In the genomic region with DNA sequence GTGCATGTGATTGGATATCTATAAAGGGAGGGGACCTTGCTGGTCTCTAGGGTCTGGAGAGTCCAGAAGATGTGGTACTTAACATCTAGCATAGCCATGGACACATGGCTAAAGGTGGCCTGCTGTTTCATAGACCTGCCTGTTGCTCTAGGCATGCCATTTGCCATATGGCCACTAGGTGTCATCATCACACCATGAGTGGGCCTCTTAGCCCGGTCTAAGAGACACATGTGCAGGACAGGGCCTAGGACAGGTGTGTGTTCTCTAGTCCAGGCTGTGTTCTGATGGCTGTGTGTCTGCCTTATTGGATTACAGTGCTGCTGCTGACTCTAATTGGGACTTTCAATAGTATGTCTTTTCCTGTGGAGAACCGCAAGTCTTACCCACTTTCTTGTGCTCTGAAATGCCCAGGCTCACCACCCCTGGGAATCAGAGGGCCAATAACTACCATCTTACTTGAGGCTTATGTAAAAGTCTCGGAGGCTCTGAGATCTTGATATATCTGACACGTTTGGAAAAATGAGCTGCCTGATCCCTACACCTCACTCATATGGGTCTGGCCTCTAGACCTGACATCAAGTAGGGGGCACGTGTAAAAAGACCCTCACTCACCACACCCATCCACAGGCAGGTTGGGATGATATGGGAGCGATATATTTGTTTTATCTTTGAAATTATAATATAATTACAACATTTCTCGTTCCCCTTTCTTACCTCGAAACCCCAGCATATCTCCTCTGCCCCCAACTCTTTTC, we compare ENCODE assay signal across 8 mouse cellular contexts. TPM values are rescaled to one million over a fixed set of nuclear protein-coding genes. Genes with fewer than 3 reads are reported as not detected.
DNase-seq lines count a peak whose midpoint lies in the region; ATAC-seq lines count a peak whose summit lies in the region.

No protein-coding gene starts in this region.

- ATAC-seq in megakaryocyte-erythroid progenitor cell, adult 5-6 weeks (replicated peaks; ENCODE audit: low FRiP score, low TSS enrichment, poor library complexity, severe bottlenecking), result peak; percentile 95

- DNase-seq in T-cell, adult 2 months (ENCODE audit: low spot score), result peak; percentile 59
- DNase-seq in cerebellum, postnatal 4 days (ENCODE audit: low spot score in 2 of 2), result peak; percentile 68 to 81
- peak; percentile 63 to 68 for DNase-seq in gastrocnemius, adult 8-10 months (ENCODE audit: low spot score in 2 of 2)
- DNase-seq in induced T-regulatory cell, adult 2 months (ENCODE audit: low read depth), result peak; percentile 79
- peak; percentile 56 to 75 for DNase-seq in left cerebral cortex, adult 8-10 months (ENCODE audit: low spot score in 2 of 2)
- DNase-seq in right cerebral cortex, postnatal 14 days, result peak; percentile 81
- DNase-seq in urinary bladder, postnatal 25 days (ENCODE audit: low spot score), result peak; percentile 77

RNA-seq across cellular contexts. Expression of gene Ttc32, which starts 22.5 kb away (rescaled TPM):
- 10 to 100 TPM; 24.7 to 26.7 (median 25.9) TPM for total RNA-seq in gastrocnemius, adult 8-10 months (2022)
- total RNA-seq in left cerebral cortex, adult 8-10 months (2022), result 1 to 10 TPM; 2.5 to 4.1 (median 3.8) TPM
- 15.6 and 16.8 TPM in 2 replicates for total RNA-seq in megakaryocyte-erythroid progenitor cell, adult 5-6 weeks (2014; fragmentation: Nextera tagmentation)
- total RNA-seq in megakaryocyte-erythroid progenitor cell, adult 5-6 weeks (2017), result 12.9 and 17.7 TPM in 2 replicates

Comparison
In these comparisons a context has a peak if more than half of its experiments do, and no peak if none do; other contexts are left out.
1. Peak in every context shown above with its lines: DNase-seq and ATAC-seq.